Mouse (Mus musculus) heart, adult 11 months (tissue): ENCODE results near the gene Olfr847.

Experiments used
- DNase-seq: peaks from one replicate; pipeline ENCODE4 v3.0.0; 2022

Olfr847 gene

DNA sequence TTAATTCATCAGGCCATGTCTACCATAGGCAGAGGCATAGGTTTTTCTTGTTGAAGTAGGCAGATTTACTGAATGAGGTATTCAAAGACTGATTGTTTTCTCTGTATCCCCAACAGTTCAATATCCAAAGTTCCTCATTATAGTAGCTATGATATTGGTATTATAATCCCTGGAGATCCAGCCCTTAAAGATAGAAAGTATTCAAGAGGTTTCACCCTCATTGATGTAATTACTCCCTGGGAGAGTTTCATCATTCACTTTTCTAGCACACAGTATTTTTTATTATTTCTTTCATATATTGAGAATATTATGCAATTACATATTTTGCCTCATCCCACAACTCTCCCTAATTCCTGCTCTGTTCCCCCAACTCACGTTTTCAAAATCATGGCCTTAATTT is at the start of gene Olfr847:
TSS of gene Olfr847 (minus strand) at position 101 of the 400 bp plus-strand sequence.
- DNase-seq: no peak

DNA sequence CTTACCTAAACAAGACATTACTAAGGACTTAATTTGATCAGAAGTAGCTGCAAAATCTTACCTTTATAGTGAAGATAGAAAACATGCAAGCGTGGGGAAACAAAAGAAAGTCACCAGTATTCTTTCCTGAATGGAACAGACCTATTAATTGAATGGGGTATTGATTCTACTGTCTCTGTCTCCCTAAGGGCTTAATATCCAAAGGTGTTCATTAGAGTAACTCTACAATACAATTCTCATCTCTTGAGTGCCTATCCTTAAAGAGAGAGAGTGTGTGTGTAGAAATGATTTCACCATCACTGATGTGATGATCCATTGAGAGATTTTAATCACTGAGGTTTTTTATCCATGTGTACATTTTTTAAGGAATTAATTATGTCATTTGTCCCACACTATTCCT is 14.6 kb downstream of the Olfr847 start, which contains the start of gene Olfr846:
TSS of gene Olfr846 (minus strand) at position 101 of the 400 bp plus-strand sequence.
- no peak for DNase-seq

DNA sequence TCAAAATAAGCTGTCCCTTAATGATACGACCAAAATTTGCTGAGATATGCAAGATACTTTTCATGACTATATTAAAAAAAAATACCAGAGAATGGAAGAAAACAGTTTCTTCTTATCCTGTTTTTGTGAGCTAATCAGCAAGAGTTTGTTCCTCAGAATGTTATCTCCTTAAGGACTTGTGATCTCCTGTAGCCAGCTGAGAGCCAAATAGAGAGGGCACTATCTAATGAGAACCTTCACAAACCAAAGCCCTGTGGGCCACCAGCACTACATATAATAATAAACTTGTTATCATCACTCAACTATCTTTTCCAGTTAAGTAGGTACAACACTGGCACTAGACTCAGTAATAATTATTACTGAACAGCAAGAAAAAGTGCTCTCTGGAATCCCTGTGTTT is 42.3 kb downstream of the Olfr847 start, which contains the start of gene Olfr845:
TSS of gene Olfr845 (plus strand) at position 301 of the 400 bp plus-strand sequence.
- DNase-seq: no peak
